Mouse (Mus musculus): ENCODE results near the gene Ccnj.

The Ccnj gene

DNA sequence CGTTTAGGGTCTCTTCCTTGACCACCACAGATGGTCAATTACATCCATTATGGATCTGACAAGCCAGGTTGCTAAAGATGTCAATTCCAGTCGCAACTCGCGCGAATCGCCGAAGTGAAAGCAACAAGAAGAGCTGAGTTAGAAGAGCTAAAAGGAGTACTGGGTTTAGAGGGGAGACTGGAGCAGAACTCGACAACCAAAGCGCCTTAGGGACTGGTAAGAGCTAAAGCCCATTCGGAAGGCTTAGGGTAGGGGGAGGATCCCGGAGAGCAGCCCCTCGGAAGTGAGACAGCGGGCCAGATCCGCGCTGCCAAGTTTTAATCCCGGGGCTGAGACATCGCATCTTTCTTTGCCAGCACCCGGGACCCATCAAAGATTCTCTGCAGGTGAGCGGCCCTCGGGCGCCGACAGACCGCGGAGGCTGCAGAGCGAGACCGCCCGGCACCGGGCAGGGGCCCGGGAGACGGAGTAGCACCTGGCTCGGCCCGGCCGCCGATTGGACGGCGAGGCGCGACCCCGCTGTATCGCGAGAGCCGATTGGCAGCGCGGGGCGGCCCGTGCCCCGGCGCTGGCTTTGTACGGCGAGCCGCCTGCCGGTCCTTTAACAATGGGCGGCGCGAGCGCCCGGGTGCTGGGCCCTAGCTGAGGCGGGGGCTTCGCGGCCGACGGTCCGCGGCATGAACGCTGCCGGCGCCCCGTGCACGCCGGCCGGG, at the start of gene Ccnj:
Gene Ccnj, plus strand, starts transcription at position 577 of the 713 bp plus-strand sequence.
- in situ Hi-C loops (cut with MboI; ENCODE audit: unreplicated experiment in 2 of 2) = no loop called here

- in situ Hi-C loops (cut with MboI; ENCODE audit: unreplicated experiment in 2 of 2) = no loop called here
These were observed 42.9 kb upstream of the Ccnj start for GRCm38 (mm10) chr19:40788004-40788714.

- in situ Hi-C loops (cut with MboI; ENCODE audit: unreplicated experiment in 2 of 2) = no loop called here
These were observed 42.4 kb upstream of the Ccnj start for GRCm38 (mm10) chr19:40788715-40789084.

DNA sequence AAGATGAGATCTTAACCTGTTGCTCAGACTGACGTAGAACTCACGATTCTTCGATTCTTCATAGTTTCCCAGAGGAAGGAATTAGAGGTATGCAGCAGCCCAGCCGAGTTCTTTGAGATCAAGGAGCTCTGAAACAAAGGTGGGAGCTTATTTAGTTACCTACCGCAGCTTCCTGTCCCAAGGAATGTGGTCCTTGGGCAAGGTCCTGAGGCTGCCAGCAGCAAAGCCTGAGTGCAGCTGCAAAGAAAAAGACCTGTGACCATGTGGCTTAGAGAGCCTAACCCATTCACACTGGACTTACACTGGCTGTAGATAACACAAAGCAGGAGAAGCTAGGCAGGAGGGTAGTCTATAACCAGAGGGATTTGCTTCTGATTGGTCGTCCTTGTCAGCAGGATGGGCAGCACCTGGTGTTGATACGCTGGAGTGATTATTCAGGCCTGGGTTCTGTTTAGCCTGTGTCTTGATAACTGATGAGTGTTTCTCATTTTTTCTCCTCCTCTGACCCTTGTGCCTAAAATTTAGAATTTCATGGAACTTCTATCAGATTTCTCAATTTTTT, 25.8 kb upstream of the Ccnj start:
- in situ Hi-C loops (cut with MboI; ENCODE audit: unreplicated experiment in 2 of 2) = no loop called here

- in situ Hi-C loops (cut with MboI; ENCODE audit: unreplicated experiment in 2 of 2) = no loop called here
These were observed 21.2 kb upstream of the Ccnj start for GRCm38 (mm10) chr19:40809858-40810257.

DNA sequence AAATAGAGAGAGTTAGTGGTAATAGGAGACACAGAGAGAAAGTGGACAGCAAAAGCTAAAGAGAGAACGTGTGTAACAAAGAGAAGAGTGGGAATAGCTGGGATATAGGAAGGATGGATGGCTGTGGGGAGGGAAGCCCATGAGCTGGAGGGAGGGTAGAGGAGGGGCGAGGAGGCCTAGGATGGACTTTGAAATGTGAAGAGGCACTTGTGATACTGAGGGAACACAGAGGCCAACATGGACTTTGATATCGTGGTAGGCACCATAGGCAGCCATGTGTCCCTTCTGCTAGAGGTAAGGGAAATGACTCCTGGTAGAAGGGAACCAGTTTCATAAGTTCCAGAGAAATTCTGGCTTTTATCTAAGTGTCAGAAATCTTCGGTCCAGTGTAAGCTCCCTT, 19.2 kb upstream of the Ccnj start:
- in situ Hi-C loops (cut with MboI; ENCODE audit: unreplicated experiment in 2 of 2) = no loop called here

DNA sequence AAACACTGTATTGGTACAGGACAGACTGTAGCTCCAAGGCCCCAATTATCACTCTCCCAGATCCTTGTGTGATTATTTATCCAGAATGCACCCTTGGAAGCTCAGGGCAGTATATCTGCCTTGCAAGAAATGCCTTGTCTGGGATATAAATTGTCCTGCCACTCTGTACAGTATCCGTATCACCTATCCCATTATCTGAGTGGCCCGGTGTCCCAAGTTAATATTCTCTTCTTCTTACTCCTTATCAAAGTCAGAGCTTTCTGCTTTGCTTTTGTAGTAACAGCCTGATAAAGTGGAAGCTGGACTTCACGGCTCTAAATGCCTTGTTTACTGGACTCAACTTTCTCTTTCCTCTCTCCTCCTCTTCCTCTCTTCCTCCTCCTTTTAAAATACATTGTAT, 18.3 kb upstream of the Ccnj start:
- in situ Hi-C loops (cut with MboI; ENCODE audit: unreplicated experiment in 2 of 2) = no loop called here

DNA sequence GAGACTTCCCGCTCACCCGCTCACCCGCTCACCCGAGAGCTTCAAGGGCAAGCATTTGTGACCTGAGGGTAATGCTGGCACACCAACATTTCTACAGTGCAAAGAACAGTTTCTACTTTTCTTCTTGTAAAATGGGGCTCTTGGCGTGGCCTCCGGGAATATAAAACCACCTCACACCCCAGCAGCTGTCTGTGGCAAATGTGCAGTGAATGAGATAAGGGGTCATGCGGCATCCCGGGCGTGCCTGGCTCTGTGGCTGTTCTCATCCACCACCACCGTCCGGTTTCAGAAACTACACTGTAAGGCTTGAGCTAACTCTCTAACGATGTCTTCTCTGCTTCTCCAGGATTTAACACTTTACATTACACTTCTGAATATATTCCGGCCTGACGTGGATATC, 17.7 kb upstream of the Ccnj start:
- in situ Hi-C loops (cut with MboI; ENCODE audit: unreplicated experiment in 2 of 2) = no loop called here

GRCm38 (mm10) chr19:40815645-40816183, 15.4 kb upstream of the Ccnj start:
- in situ Hi-C loops (cut with MboI; ENCODE audit: unreplicated experiment in 2 of 2) = no loop called here

GRCm38 (mm10) chr19:40817901-40818532, 13.1 kb upstream of the Ccnj start:
- in situ Hi-C loops (cut with MboI; ENCODE audit: unreplicated experiment in 2 of 2) = no loop called here

- in situ Hi-C loops (cut with MboI; ENCODE audit: unreplicated experiment in 2 of 2) = no loop called here
These were observed 12.3 kb upstream of the Ccnj start for GRCm38 (mm10) chr19:40818764-40819163.

DNA sequence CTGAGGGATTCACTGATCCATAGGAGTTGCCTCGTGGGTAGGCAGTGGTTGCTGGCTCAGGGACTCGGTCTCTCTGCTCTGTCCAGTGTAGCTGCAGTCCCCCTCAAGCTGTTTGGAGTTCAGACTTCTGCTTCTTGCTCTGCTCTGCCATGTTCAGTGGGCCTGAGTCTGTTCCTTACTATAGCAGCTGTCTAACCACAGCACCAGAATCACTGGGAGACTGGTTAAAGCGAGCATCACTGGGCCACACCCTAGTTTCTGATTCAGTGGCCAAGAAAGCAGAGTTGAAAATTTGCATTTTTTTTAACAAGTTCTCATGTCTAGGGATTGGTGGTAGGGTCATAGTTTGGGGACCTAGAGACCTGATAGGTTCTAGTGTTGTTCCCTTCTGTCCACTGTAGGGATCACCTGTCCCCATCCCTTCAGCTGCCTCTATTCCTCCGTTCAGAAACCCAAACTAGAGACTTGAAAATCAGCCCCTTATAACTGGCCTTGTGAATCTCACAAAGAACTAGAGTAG, 9.7 kb upstream of the Ccnj start:
- in situ Hi-C loops (cut with MboI; ENCODE audit: unreplicated experiment in 2 of 2) = loop anchor here in 1 of 2 experiments (10.0 kb wide), 1 partner anchor 103 kb away; no protein-coding TSS in a partner anchor

- in situ Hi-C loops (cut with MboI; ENCODE audit: unreplicated experiment in 2 of 2) = loop anchor here (5.0 to 10.0 kb wide), 2 partner anchors 68 to 99 kb away; no protein-coding TSS in a partner anchor
These were observed 5.4 kb upstream of the Ccnj start for GRCm38 (mm10) chr19:40825636-40826035.

DNA sequence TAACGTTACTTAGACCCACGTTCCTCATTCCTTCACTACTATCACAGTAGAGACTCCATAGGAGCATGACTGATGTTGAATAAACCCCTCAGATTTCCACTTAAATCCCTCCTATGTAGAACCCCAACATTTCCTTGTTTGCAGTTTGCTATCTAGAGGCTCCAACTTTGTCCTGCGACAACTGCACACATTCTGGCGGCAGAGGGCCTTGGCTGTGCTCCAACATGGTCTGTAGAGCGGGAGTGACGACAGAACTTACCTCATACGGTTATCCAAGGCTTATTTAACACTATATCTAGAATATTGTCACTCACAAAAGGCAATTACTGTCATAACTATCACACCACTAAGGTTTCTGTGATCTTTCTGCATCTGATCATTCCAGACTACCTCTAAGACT, 4.3 kb upstream of the Ccnj start:
- in situ Hi-C loops (cut with MboI; ENCODE audit: unreplicated experiment in 2 of 2) = loop anchor here (5.0 to 10.0 kb wide), 2 partner anchors 69 to 98 kb away; no protein-coding TSS in a partner anchor

- in situ Hi-C loops (cut with MboI; ENCODE audit: unreplicated experiment in 2 of 2) = no loop called here
These were observed 881 bp upstream of the Ccnj start for GRCm38 (mm10) chr19:40830198-40830597.

DNA sequence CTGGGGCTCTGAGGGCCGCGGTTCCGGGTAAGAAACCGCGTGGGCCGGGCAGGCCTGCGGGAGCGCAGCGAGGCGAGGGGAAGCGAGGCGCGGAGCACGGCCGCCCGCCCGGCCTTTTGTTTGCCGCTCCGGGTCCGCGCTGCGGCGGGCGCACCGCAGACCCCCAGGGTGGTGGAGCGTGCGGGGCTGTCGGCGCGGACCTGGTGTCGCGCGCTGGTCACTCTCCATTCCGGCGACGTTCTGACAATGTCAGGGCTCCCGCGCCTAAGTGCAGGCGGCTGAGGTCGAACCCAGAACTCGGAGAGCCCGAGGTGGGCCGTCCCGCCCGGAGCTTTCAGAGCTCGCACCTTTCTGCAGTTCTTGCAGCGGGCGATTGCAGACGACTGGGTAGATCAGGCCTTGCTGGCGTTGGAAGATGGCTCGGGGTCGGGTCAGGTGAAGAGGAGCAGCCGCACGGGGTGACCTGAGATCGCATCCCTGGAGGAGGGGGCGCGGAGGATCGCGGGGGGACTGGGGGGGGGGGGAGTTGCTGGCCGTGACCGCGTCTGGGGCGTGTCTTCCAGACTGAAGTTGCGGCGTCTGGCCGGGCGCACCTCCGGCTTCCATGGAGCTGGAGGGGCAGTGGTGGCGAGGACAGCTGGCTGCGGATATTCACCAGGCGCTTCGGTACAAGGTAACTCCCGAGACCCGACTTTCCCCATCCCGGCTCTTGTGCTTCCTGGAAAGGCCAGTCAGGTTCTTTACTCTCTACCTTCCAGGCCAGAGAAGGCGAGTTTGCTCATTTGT, 530 bp downstream of the Ccnj start:
- in situ Hi-C loops (cut with MboI; ENCODE audit: unreplicated experiment in 2 of 2) = no loop called here

- in situ Hi-C loops (cut with MboI; ENCODE audit: unreplicated experiment in 2 of 2) = no loop called here
These were observed 1.3 kb downstream of the Ccnj start for GRCm38 (mm10) chr19:40832361-40832760.

- in situ Hi-C loops (cut with MboI; ENCODE audit: unreplicated experiment in 2 of 2) = no loop called here
These were observed 3.4 kb downstream of the Ccnj start for GRCm38 (mm10) chr19:40834436-40834835.

GRCm38 (mm10) chr19:40838205-40838604, 7.1 kb downstream of the Ccnj start:
- in situ Hi-C loops (cut with MboI; ENCODE audit: unreplicated experiment in 2 of 2) = no loop called here

- in situ Hi-C loops (cut with MboI; ENCODE audit: unreplicated experiment in 2 of 2) = no loop called here
These were observed 9.2 kb downstream of the Ccnj start for GRCm38 (mm10) chr19:40840303-40840702.
